Mouse (Mus musculus): ENCODE results near the gene L3mbtl1. TPM values are rescaled to one million over a fixed set of nuclear protein-coding genes. Genes with fewer than 3 reads are reported as not detected.

Gene L3mbtl1
- polyA plus RNA-seq, 1 experiment from 2014 or later = not detected

GRCm38 (mm10) chr2:162966734-162967133, 23.5 kb downstream of the L3mbtl1 start:
- Histone ChIP-seq H3K27ac (no peak overlapping the region), H3K79me2 (ENCODE audit: inconsistent target) (no peaks in the 10 kb centered on the region), H3K4me3 (ENCODE audit: inconsistent target) (no peak overlapping the region), H3K36me3 (ENCODE audit: inconsistent target) (no peaks in the 10 kb centered on the region)
- WGBS (ENCODE audit: missing documents) = 100% methylated on average over 2 of the region's 2 CpGs

- Histone ChIP-seq H3K27ac (no peak overlapping the region), H3K4me3 (ENCODE audit: inconsistent target) (no peak overlapping the region), H3K36me3 (ENCODE audit: inconsistent target) (no peaks in the 10 kb centered on the region), H3K79me2 (ENCODE audit: inconsistent target) (no peaks in the 10 kb centered on the region)
- 15% methylated on average over 5 of the region's 5 CpGs for WGBS (ENCODE audit: missing documents)
Measured at GRCm38 (mm10) chr2:162968357-162968756, 25.1 kb downstream of the L3mbtl1 start.

GRCm38 (mm10) chr2:162969101-162969500, 25.8 kb downstream of the L3mbtl1 start:
- Histone ChIP-seq H3K4me3 (ENCODE audit: inconsistent target) (no peak overlapping the region), H3K79me2 (ENCODE audit: inconsistent target) (no peaks in the 10 kb centered on the region), H3K27ac (no peak overlapping the region), H3K36me3 (ENCODE audit: inconsistent target) (no peaks in the 10 kb centered on the region)
- 76% methylated on average over 3 of the region's 3 CpGs for WGBS (ENCODE audit: missing documents)

GRCm38 (mm10) chr2:162970896-162971295, 27.6 kb downstream of the L3mbtl1 start:
- no peaks in the 10 kb centered on the region for H3K79me2 ChIP-seq (ENCODE audit: inconsistent target)
- no peaks in the 10 kb centered on the region for H3K36me3 ChIP-seq (ENCODE audit: inconsistent target)
- H3K4me3 ChIP-seq (ENCODE audit: inconsistent target) = no peak overlapping the region
- 98% methylated on average over 6 of the region's 6 CpGs for WGBS (ENCODE audit: missing documents)
- no peak overlapping the region for H3K27ac ChIP-seq

- H3K27ac ChIP-seq = no peak overlapping the region
- 9% methylated on average over 7 of the region's 7 CpGs for WGBS (ENCODE audit: missing documents)
Measured at GRCm38 (mm10) chr2:162972752-162973151, 29.5 kb downstream of the L3mbtl1 start.

GRCm38 (mm10) chr2:162973206-162973605, 29.9 kb downstream of the L3mbtl1 start:
- Histone ChIP-seq H3K79me2 (ENCODE audit: inconsistent target) (no peaks in the 10 kb centered on the region), H3K36me3 (ENCODE audit: inconsistent target) (no peaks in the 10 kb centered on the region), H3K27ac (no peak overlapping the region), H3K4me3 (ENCODE audit: inconsistent target) (no peak overlapping the region)
- 96% methylated on average over 5 of the region's 5 CpGs for WGBS (ENCODE audit: missing documents)

More at GRCm38 (mm10) chr2:162972752-162973151, 29.5 kb downstream of the L3mbtl1 start:
- no peak overlapping the region for H3K4me3 ChIP-seq (ENCODE audit: inconsistent target)
- H3K36me3 ChIP-seq (ENCODE audit: inconsistent target) = no peaks in the 10 kb centered on the region
- no peaks in the 10 kb centered on the region for H3K79me2 ChIP-seq (ENCODE audit: inconsistent target)

- Histone ChIP-seq H3K79me2 (ENCODE audit: inconsistent target) (no peaks in the 10 kb centered on the region), H3K36me3 (ENCODE audit: inconsistent target) (no peaks in the 10 kb centered on the region), H3K27ac (no peak overlapping the region), H3K4me3 (ENCODE audit: inconsistent target) (no peak overlapping the region)
- 88% methylated on average over 9 of the region's 11 CpGs for WGBS (ENCODE audit: missing documents)
Measured at GRCm38 (mm10) chr2:162973637-162974036, 30.4 kb downstream of the L3mbtl1 start.

GRCm38 (mm10) chr2:162975157-162975775, 32.0 kb downstream of the L3mbtl1 start:
- H3K36me3 ChIP-seq (ENCODE audit: inconsistent target) = no peaks in the 10 kb centered on the region
- no peak overlapping the region for H3K27ac ChIP-seq
- 86% methylated on average over 11 of the region's 11 CpGs for WGBS (ENCODE audit: missing documents)
- H3K4me3 ChIP-seq (ENCODE audit: inconsistent target) = no peak overlapping the region
- H3K79me2 ChIP-seq (ENCODE audit: inconsistent target) = no peaks in the 10 kb centered on the region

- 40% methylated on average over 4 of the region's 4 CpGs for WGBS (ENCODE audit: missing documents)
- H3K36me3 ChIP-seq (ENCODE audit: inconsistent target) = no peaks in the 10 kb centered on the region
- H3K27ac ChIP-seq = no peak overlapping the region
- no peak overlapping the region for H3K4me3 ChIP-seq (ENCODE audit: inconsistent target)
- H3K79me2 ChIP-seq (ENCODE audit: inconsistent target) = no peaks in the 10 kb centered on the region
Measured at GRCm38 (mm10) chr2:162976001-162976400, 32.7 kb downstream of the L3mbtl1 start.

GRCm38 (mm10) chr2:162984381-162984780, 41.1 kb downstream of the L3mbtl1 start:
- no peak overlapping the region for H3K27ac ChIP-seq
- no peaks in the 10 kb centered on the region for H3K79me2 ChIP-seq (ENCODE audit: inconsistent target)
- 96% methylated on average over 6 of the region's 6 CpGs for WGBS (ENCODE audit: missing documents)
- H3K4me3 ChIP-seq (ENCODE audit: inconsistent target) = no peak overlapping the region
- H3K36me3 ChIP-seq (ENCODE audit: inconsistent target) = no peaks in the 10 kb centered on the region

GRCm38 (mm10) chr2:162985923-162986322, 42.7 kb downstream of the L3mbtl1 start:
- H3K36me3 ChIP-seq (ENCODE audit: inconsistent target) = no peaks in the 10 kb centered on the region
- no peak overlapping the region for H3K4me3 ChIP-seq (ENCODE audit: inconsistent target)
- H3K27ac ChIP-seq = no peak overlapping the region
- 45% methylated on average over 2 of the region's 3 CpGs for WGBS (ENCODE audit: missing documents)
- no peaks in the 10 kb centered on the region for H3K79me2 ChIP-seq (ENCODE audit: inconsistent target)

GRCm38 (mm10) chr2:162986764-162987163, 43.5 kb downstream of the L3mbtl1 start:
- 90% methylated on average over 3 of the region's 3 CpGs for WGBS (ENCODE audit: missing documents)
- Histone ChIP-seq H3K79me2 (ENCODE audit: inconsistent target) (no peaks in the 10 kb centered on the region), H3K36me3 (ENCODE audit: inconsistent target) (no peaks in the 10 kb centered on the region), H3K4me3 (ENCODE audit: inconsistent target) (no peak overlapping the region), H3K27ac (no peak overlapping the region)

GRCm38 (mm10) chr2:162987218-162987617, 43.9 kb downstream of the L3mbtl1 start, which contains the start of gene Sgk2:
Sgk2 (plus strand) TSS chr2:162987330.
- H3K79me2 ChIP-seq (ENCODE audit: inconsistent target) = no peaks in the 10 kb centered on the region
- H3K4me3 ChIP-seq (ENCODE audit: inconsistent target) = no peak within 1 kb of the TSS
- 86% methylated on average over 8 of the region's 8 CpGs for WGBS (ENCODE audit: missing documents)
- no peak within 1 kb of the TSS for H3K27ac ChIP-seq
- no peaks in the 10 kb centered on the region for H3K36me3 ChIP-seq (ENCODE audit: inconsistent target)

GRCm38 (mm10) chr2:162988235-162988634, 45.0 kb downstream of the L3mbtl1 start:
- no peaks in the 10 kb centered on the region for H3K36me3 ChIP-seq (ENCODE audit: inconsistent target)
- no peak overlapping the region for H3K27ac ChIP-seq
- no peaks in the 10 kb centered on the region for H3K79me2 ChIP-seq (ENCODE audit: inconsistent target)
- 27% methylated on average over 4 of the region's 4 CpGs for WGBS (ENCODE audit: missing documents)
- no peak overlapping the region for H3K4me3 ChIP-seq (ENCODE audit: inconsistent target)

GRCm38 (mm10) chr2:162991394-162992083, 48.3 kb downstream of the L3mbtl1 start:
- no peak overlapping the region for H3K27ac ChIP-seq
- no peak overlapping the region for H3K4me3 ChIP-seq (ENCODE audit: inconsistent target)
- H3K79me2 ChIP-seq (ENCODE audit: inconsistent target) = no peaks in the 10 kb centered on the region
- no peaks in the 10 kb centered on the region for H3K36me3 ChIP-seq (ENCODE audit: inconsistent target)
- 61% methylated on average over 6 of the region's 6 CpGs for WGBS (ENCODE audit: missing documents)
